In the genomic region with DNA sequence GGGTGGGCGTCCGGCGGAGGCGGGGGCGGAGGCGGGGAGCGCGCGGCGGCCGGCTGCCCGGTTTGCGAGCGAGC, we compare ENCODE assay signal across 7 mouse cellular contexts. TPM values are rescaled to one million over a fixed set of nuclear protein-coding genes. Genes with fewer than 3 reads are reported as not detected.
DNase-seq lines count a peak whose midpoint lies in the region; ATAC-seq and TF ChIP-seq lines count a peak whose summit lies in the region.

A gene (plus strand): TSS at position 41 of the 74 bp plus-strand sequence.

- no peak for TF ChIP-seq EP300 in ES-Bruce4 (IDR thresholded peaks at IDR 0.05; ENCODE audit: insufficient read depth, low read depth, low read length)
- TF ChIP-seq EP300 in liver, postnatal 0 days (IDR thresholded peaks at IDR 0.05; ENCODE audit: low read depth): no peak

- DNase-seq in forebrain, postnatal 0 days: no peak
- DNase-seq in liver, postnatal 0 days: no peak
- DNase-seq in thymus, postnatal 36 days: no peak
- no peak for DNase-seq in cerebellum, postnatal 14 days

- peak within 1 kb of the TSS; percentile 61 for H3K4me2 ChIP-seq in forebrain, postnatal 0 days (ENCODE audit: low read depth)
- H3K4me2 ChIP-seq in hindbrain, embryonic 15.5 days: peak within 1 kb of the TSS; percentile 63
- H3K4me2 ChIP-seq in liver, postnatal 0 days (ENCODE audit: low read depth, low read length): peak within 1 kb of the TSS; percentile 81

- H3K27me3 ChIP-seq in C2C12 (ENCODE audit: control insufficient read depth, insufficient read depth, insufficient read length) (no peaks in the 10 kb centered on the region), ES-Bruce4 (ENCODE audit: control insufficient read depth, insufficient read depth, low read length, poor library complexity, severe bottlenecking) (no peaks in the 10 kb centered on the region)
- no peaks in the 10 kb centered on the region for H3K27me3 ChIP-seq in forebrain, postnatal 0 days (ENCODE audit: insufficient read depth, low read length)
- no peaks in the 10 kb centered on the region for H3K27me3 ChIP-seq in hindbrain, embryonic 15.5 days
- no peaks in the 10 kb centered on the region for H3K27me3 ChIP-seq in liver, postnatal 0 days (ENCODE audit: insufficient read depth, low read length)

- peak within 1 kb of the TSS; percentile 63 for H3K4me3 ChIP-seq in C2C12 (ENCODE audit: insufficient read depth, poor library complexity, severe bottlenecking)
- peak within 1 kb of the TSS; percentile 96 for H3K4me3 ChIP-seq in ES-Bruce4 (ENCODE audit: low read depth, low read length)
- H3K4me3 ChIP-seq in forebrain, postnatal 0 days (ENCODE audit: low read depth, low read length): peak within 1 kb of the TSS; percentile 97
- H3K4me3 ChIP-seq in hindbrain, embryonic 15.5 days: peak within 1 kb of the TSS; percentile 88
- peak within 1 kb of the TSS; percentile 81 for H3K4me3 ChIP-seq in liver, postnatal 0 days (ENCODE audit: low read depth, low read length)

- peak within 1 kb of the TSS; percentile 18; the same call in 1 of the 2 replicates for H3K27ac ChIP-seq in ES-Bruce4 (ENCODE audit: insufficient read depth, low read length)
- peak within 1 kb of the TSS; percentile 99 for H3K27ac ChIP-seq in forebrain, postnatal 0 days (ENCODE audit: low read depth, low read length)
- H3K27ac ChIP-seq in hindbrain, embryonic 15.5 days (replicated peaks): peak within 1 kb of the TSS; percentile 99
- H3K27ac ChIP-seq in liver, postnatal 0 days (ENCODE audit: low read depth): peak within 1 kb of the TSS; percentile 97

- peak within 1 kb of the TSS; percentile 98 for H3ac ChIP-seq in C2C12 (ENCODE audit: control insufficient read depth, insufficient read length, low read depth)

- H3K36me3 ChIP-seq in C2C12 (ENCODE audit: control insufficient read depth, insufficient read depth): no peaks in the 10 kb centered on the region
- H3K36me3 ChIP-seq in ES-Bruce4 (ENCODE audit: control insufficient read depth, insufficient read depth, low read length, poor library complexity, severe bottlenecking): no peaks in the 10 kb centered on the region
- H3K36me3 ChIP-seq in forebrain, postnatal 0 days (ENCODE audit: insufficient read depth): no peaks in the 10 kb centered on the region
- no peaks in the 10 kb centered on the region for H3K36me3 ChIP-seq in hindbrain, embryonic 15.5 days
- H3K36me3 ChIP-seq in liver, postnatal 0 days (replicated peaks; ENCODE audit: insufficient read depth, low read length): no peaks in the 10 kb centered on the region

- ATAC-seq in forebrain, postnatal 0 days: no peak
- ATAC-seq in hindbrain, embryonic 15.5 days (ENCODE audit: low FRiP score, low read depth): no peak
- ATAC-seq in liver, postnatal 0 days: no peak

- TF ChIP-seq POLR2A in ES-Bruce4 (IDR thresholded peaks at IDR 0.05; ENCODE audit: insufficient read depth, low read length): no peak

- H3K4me1 ChIP-seq in ES-Bruce4 (ENCODE audit: control insufficient read depth, insufficient read depth, low read length): no peaks in the 10 kb centered on the region
- peaks cover 16% of the 10 kb centered on the region for H3K4me1 ChIP-seq in forebrain, postnatal 0 days (ENCODE audit: insufficient read depth)
- H3K4me1 ChIP-seq in hindbrain, embryonic 15.5 days (replicated peaks): peaks cover 27% of the 10 kb centered on the region
- peaks cover 23% of the 10 kb centered on the region for H3K4me1 ChIP-seq in liver, postnatal 0 days (ENCODE audit: insufficient read depth)

- peak within 1 kb of the TSS; percentile 96 for H3K9ac ChIP-seq in ES-Bruce4 (ENCODE audit: low read depth, poor library complexity, severe bottlenecking)
- H3K9ac ChIP-seq in forebrain, postnatal 0 days: peak within 1 kb of the TSS; percentile 98
- H3K9ac ChIP-seq in hindbrain, embryonic 15.5 days: peak within 1 kb of the TSS; percentile 99
- H3K9ac ChIP-seq in liver, postnatal 0 days (replicated peaks): peak within 1 kb of the TSS; percentile 88

- no peaks in the 10 kb centered on the region for H3K9me3 ChIP-seq in ES-Bruce4 (replicated peaks; ENCODE audit: control insufficient read depth, insufficient read depth, low read length, poor library complexity, severe bottlenecking)
- no peaks in the 10 kb centered on the region for H3K9me3 ChIP-seq in forebrain, postnatal 0 days (ENCODE audit: low read length)
- H3K9me3 ChIP-seq in hindbrain, embryonic 15.5 days: no peaks in the 10 kb centered on the region
- no peaks in the 10 kb centered on the region for H3K9me3 ChIP-seq in liver, postnatal 0 days (ENCODE audit: low read length)

- no peak for TF ChIP-seq CTCF in C2C12 (IDR thresholded peaks at IDR 0.05; ENCODE audit: control insufficient read depth, insufficient read depth, insufficient read length)
- no peak for TF ChIP-seq CTCF in ES-Bruce4 (IDR thresholded peaks at IDR 0.05; ENCODE audit: low read depth, low read length)
- TF ChIP-seq CTCF in forebrain, postnatal 0 days (IDR thresholded peaks at IDR 0.05; ENCODE audit: low read depth): no peak
- TF ChIP-seq CTCF in liver, postnatal 0 days (IDR thresholded peaks at IDR 0.05; ENCODE audit: low read depth): no peak

- peaks cover 47% of the 10 kb centered on the region for H3K79me2 ChIP-seq in C2C12 (ENCODE audit: control insufficient read depth, insufficient read depth)

- 7% methylated on average over 3 of the region's 14 CpGs for WGBS in forebrain, postnatal 0 days
- WGBS in hindbrain, embryonic 15.5 days: 0% methylated on average over 3 of the region's 14 CpGs
- WGBS in liver, postnatal 0 days (ENCODE audit: insufficient replicate concordance): 2% methylated on average over 6 of the region's 14 CpGs

- H3K79me3 ChIP-seq in C2C12 (ENCODE audit: low read depth): peaks cover 22% of the 10 kb centered on the region

TF ChIP-seq in C2C12, 6 proteins besides CTCF, POLR2A, EP300 and RAD21:
- TF ChIP-seq FOSL1 (IDR thresholded peaks at IDR 0.05; ENCODE audit: insufficient read depth, low read length, poor library complexity, severe bottlenecking): no peak
- no peak for TF ChIP-seq MYOG (IDR thresholded peaks at IDR 0.05; ENCODE audit: control insufficient read depth, extremely low read depth, insufficient read length)
- no peak for TF ChIP-seq MAX (IDR thresholded peaks at IDR 0.05)

RNA-seq across cellular contexts. Expression of the gene that starts here (rescaled TPM):
- 9.5 TPM for polyA plus RNA-seq in C2C12 (2012; fragmentation: generic; extraction: Trizol)
- 37.7 and 47.0 TPM in 2 replicates for polyA plus RNA-seq in ES-Bruce4 (2011; ENCODE audit: insufficient read depth, insufficient read length, low read depth, missing spikeins)
- 115 and 143 TPM in 2 replicates for total RNA-seq in forebrain, postnatal 0 days (2014; rRNA removed)
- 60.1 and 94.2 TPM in 2 replicates for polyA plus RNA-seq in forebrain, postnatal 0 days (2015; fragmentation: Nextera tagmentation; extraction: Ambion mirVana)
- polyA plus RNA-seq in hindbrain, embryonic 15.5 days (2015; fragmentation: Nextera tagmentation; extraction: Ambion mirVana): 95.0 and 102 TPM in 2 replicates
- 4.9 and 5.3 TPM in 2 replicates for polyA plus RNA-seq in liver, postnatal 0 days (2015; fragmentation: Nextera tagmentation; extraction: Ambion mirVana)

Comparison
In these comparisons a context has a peak if more than half of its experiments do, and no peak if none do; other contexts are left out.
1. H3K27ac ChIP-seq: peak in every context shown above with its lines; median percentile 99 in forebrain, postnatal 0 days; 99 in hindbrain, embryonic 15.5 days; 97 in liver, postnatal 0 days; 18 in ES-Bruce4.